Mouse (Mus musculus): ENCODE results near the gene Tnip1. TPM values are rescaled to one million over a fixed set of nuclear protein-coding genes. Genes with fewer than 3 reads are reported as not detected.
A peak's percentile ranks its signal among the peaks of the same experiment; 100 is the strongest.
"Not testable (repeated sequence)": the region's sequence is repeated elsewhere in the genome, so short reads cannot be mapped to it uniquely, and the experiment has no call there.

Tnip1 gene
- polyA plus RNA-seq, 1 experiment: 47.2 TPM

DNA sequence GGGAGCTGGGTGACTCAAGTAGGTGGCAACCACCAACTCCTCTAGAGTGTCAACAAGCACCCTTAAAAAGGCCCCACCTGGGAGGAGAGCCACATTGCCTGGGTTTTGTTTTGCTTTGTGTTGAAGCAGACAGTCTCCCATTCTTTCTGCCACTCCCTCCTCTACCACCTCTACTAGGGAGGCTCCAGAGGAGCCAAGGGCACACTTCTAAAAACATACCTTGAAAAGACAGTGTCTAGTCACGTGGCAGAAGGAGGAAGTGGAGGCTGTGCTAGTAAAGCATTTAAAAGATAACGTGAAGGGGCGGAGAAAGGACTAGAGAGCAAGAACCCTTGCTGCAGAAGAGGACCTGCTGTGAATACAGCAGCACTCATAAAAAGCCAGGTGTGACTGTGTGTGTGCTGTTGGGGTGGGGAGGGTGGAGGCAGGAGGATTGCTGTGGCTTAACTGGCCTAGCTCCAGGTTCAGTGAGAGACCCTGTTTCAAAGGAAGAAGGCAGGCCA lies 4.1 kb downstream of the Tnip1 start:
- TF ChIP-seq POLR2A (IDR thresholded peaks at IDR 0.05; ENCODE audit: borderline replicate concordance, extremely low read depth, low read depth, low read length) (no peak), CTCF (IDR thresholded peaks at IDR 0.05; ENCODE audit: insufficient read depth, low read length) (no peak)
- 26% methylated on average over 3 of the region's 3 CpGs for WGBS
- Histone ChIP-seq H3K4me3 (replicated peaks; ENCODE audit: extremely low read depth, low read depth, low read length) (no peak overlapping the region), H3K4me1 (ENCODE audit: control insufficient read depth, insufficient read depth, low read length) (peaks cover 7% of the 10 kb centered on the region)
- peak; percentile 46 for DNase-seq

- not testable (repeated sequence) for H3K4me1 ChIP-seq (ENCODE audit: control insufficient read depth, insufficient read depth, low read length); DNase-seq; H3K4me3 ChIP-seq (replicated peaks; ENCODE audit: extremely low read depth, low read depth, low read length)
- 88% methylated on average over 3 of the region's 3 CpGs for WGBS
Observed at GRCm38 (mm10) chr11:54957708-54958107, 5.0 kb downstream of the Tnip1 start.

GRCm38 (mm10) chr11:54956912-54957311 lies 5.8 kb downstream of the Tnip1 start:
- WGBS: 58% methylated on average over 7 of the region's 7 CpGs
- TF ChIP-seq POLR2A (IDR thresholded peaks at IDR 0.05; ENCODE audit: borderline replicate concordance, extremely low read depth, low read depth, low read length) (no peak), CTCF (IDR thresholded peaks at IDR 0.05; ENCODE audit: insufficient read depth, low read length) (no peak)
- H3K4me3 ChIP-seq (replicated peaks; ENCODE audit: extremely low read depth, low read depth, low read length): no peak overlapping the region
- DNase-seq: no peak
- peaks cover 4% of the 10 kb centered on the region for H3K4me1 ChIP-seq (ENCODE audit: control insufficient read depth, insufficient read depth, low read length)

DNA sequence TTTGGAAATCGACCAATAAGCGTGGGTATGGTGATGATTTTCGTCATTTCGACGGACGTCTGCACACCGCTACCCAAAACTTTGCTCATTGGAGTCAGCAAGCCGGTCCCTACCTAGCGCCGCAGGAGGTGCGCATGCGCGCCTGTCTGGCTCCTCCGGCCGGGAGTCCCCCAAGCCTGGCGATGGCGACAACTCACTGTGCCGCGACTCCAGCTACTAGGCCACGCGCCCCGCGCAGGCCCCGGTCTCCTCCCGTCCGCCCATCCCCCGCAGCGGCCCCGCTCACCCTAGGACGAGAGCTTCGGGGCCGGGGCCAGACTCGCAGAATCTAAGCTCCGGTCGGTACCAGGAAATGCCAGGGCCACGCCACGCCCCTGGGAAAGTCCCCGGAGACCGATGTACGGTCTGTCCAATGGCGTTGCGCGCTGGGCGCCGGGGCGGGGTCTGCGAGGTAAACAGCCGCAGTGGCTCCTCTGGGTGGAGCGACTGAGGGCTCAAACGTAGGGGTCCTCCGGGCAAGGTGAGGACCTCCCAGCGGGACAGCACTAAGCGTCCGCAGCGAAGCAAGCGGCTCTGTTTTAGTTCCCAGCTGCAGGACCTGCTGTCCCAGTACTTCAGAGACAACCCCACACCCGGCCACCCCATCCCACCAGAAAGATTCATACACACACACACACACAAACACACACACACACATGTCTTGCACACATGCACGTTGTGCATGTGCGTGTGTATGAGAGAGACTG lies 6.8 kb downstream of the Tnip1 start:
- H3K4me3 ChIP-seq (replicated peaks; ENCODE audit: extremely low read depth, low read depth, low read length): peak overlapping the region; percentile 82
- TF ChIP-seq CTCF (IDR thresholded peaks at IDR 0.05; ENCODE audit: insufficient read depth, low read length) (no peak), POLR2A (IDR thresholded peaks at IDR 0.05; ENCODE audit: borderline replicate concordance, extremely low read depth, low read depth, low read length) (peak; percentile 94; the same call in 1 of the 2 replicates)
- WGBS: under 1% methylated on average over 59 of the region's 59 CpGs
- H3K4me1 ChIP-seq (ENCODE audit: control insufficient read depth, insufficient read depth, low read length): no peaks in the 10 kb centered on the region; the same call in 1 of the 2 replicates
- peak; percentile 99 for DNase-seq

DNA sequence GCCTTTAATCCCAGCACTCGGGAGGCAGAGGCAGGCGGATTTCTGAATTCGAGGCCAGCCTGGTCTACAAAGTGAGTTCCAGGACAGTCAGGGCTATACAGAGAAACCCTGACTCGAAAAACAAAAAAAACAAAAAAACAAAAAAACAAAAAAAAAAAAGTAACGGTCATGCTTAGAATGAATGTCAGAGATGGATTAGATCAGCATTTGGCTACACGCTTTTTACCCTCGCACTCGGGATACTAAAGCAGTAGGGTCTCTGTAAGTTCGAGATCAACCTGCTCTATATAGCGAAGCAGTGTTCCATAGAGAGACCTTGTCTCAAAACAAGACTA lies 7.3 kb downstream of the Tnip1 start:
- H3K4me3 ChIP-seq (replicated peaks; ENCODE audit: extremely low read depth, low read depth, low read length): peak overlapping the region; percentile 82
- DNase-seq; H3K4me1 ChIP-seq (ENCODE audit: control insufficient read depth, insufficient read depth, low read length): not testable (repeated sequence)
- WGBS: 29% methylated on average over 10 of the region's 10 CpGs

DNA sequence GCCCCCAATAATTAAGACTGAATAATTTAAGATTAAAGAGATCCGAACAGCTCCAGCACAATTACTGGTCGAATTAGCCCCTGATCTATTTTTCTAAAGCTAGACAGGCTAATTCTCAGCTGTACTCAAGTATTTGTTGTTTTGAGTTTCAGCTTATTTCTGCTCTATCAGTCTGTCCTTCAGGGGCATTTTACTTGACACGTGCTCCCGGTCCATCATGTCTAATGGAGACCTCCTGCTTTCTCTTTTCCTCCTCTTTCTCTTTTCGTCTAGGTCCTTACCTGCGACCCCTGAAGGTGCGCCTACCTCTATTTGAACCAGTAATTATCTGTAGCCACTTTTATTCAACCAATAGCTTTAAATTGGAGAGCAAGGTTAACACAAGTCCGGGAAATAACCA lies 8.0 kb downstream of the Tnip1 start:
- no peak overlapping the region for H3K4me3 ChIP-seq (replicated peaks; ENCODE audit: extremely low read depth, low read depth, low read length)

DNA sequence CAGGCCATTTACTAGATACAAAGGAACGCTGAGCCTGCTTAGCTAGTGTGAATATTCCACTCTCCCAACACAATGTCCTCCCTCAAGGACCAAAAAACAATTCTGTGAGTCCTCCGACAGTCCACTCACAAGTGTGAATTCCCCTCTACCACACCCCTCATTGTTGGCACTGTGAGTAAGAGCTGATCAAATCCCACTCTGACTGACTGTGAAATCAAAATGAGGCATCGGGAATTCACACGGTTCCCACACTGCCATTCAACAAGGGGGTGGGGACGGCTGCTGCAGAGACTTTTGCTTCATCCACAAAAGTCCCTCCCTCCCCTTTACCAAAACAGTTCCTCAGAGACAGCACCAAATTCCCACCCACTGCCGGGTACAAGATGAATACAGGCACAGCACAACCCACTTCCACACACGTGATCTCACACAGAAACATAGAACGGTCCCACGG lies 8.7 kb downstream of the Tnip1 start:
- TF ChIP-seq POLR2A (IDR thresholded peaks at IDR 0.05; ENCODE audit: borderline replicate concordance, extremely low read depth, low read depth, low read length) (no peak), CTCF (IDR thresholded peaks at IDR 0.05; ENCODE audit: insufficient read depth, low read length) (no peak)
- no peak overlapping the region for H3K4me3 ChIP-seq (replicated peaks; ENCODE audit: extremely low read depth, low read depth, low read length)
- 30% methylated on average over 9 of the region's 9 CpGs for WGBS
- no peaks in the 10 kb centered on the region; the same call in 1 of the 2 replicates for H3K4me1 ChIP-seq (ENCODE audit: control insufficient read depth, insufficient read depth, low read length)
- DNase-seq: no peak

More for the DNA sequence above, 8.0 kb downstream of the Tnip1 start:
- WGBS: 81% methylated on average over 8 of the region's 8 CpGs
- H3K4me1 ChIP-seq (ENCODE audit: control insufficient read depth, insufficient read depth, low read length): no peaks in the 10 kb centered on the region; the same call in 1 of the 2 replicates
- DNase-seq: no peak
- TF ChIP-seq POLR2A (IDR thresholded peaks at IDR 0.05; ENCODE audit: borderline replicate concordance, extremely low read depth, low read depth, low read length) (no peak), CTCF (IDR thresholded peaks at IDR 0.05; ENCODE audit: insufficient read depth, low read length) (no peak)

DNA sequence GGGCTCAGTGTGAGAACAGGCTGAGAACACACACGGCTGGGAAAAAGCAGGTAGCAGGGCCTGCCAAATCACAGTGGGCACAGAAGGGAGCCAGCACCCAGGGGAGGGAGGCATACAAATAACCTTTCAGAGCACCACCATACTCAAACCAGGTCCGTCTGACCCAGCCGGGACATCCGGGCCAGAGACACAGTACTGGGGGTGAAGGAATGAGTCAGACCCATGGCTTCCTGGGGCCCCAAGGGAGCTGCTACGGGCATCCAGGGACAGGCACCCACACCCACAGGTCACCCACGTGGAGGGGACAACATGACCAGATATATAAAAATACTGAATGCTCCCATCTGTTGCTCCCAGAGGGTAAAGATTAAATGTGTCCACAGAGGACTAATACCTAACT lies 10.1 kb downstream of the Tnip1 start:
- Histone ChIP-seq H3K4me1 (ENCODE audit: control insufficient read depth, insufficient read depth, low read length) (no peaks in the 10 kb centered on the region; the same call in 1 of the 2 replicates), H3K4me3 (replicated peaks; ENCODE audit: extremely low read depth, low read depth, low read length) (no peak overlapping the region)
- no peak for TF ChIP-seq CTCF (IDR thresholded peaks at IDR 0.05; ENCODE audit: insufficient read depth, low read length)
- 47% methylated on average over 6 of the region's 6 CpGs for WGBS
- no peak for DNase-seq

- TF ChIP-seq POLR2A (IDR thresholded peaks at IDR 0.05; ENCODE audit: borderline replicate concordance, extremely low read depth, low read depth, low read length) (no peak), CTCF (IDR thresholded peaks at IDR 0.05; ENCODE audit: insufficient read depth, low read length) (no peak)
- WGBS: 75% methylated on average over 6 of the region's 6 CpGs
- no peak for DNase-seq
Observed at GRCm38 (mm10) chr11:54950684-54951083, 12.0 kb downstream of the Tnip1 start.

GRCm38 (mm10) chr11:54949717-54950116 lies 13.0 kb downstream of the Tnip1 start:
- no peak for TF ChIP-seq CTCF (IDR thresholded peaks at IDR 0.05; ENCODE audit: insufficient read depth, low read length)
- no peak for TF ChIP-seq POLR2A (IDR thresholded peaks at IDR 0.05; ENCODE audit: borderline replicate concordance, extremely low read depth, low read depth, low read length)
- DNase-seq: no peak
- Histone ChIP-seq H3K4me3 (replicated peaks; ENCODE audit: extremely low read depth, low read depth, low read length) (no peak overlapping the region), H3K4me1 (ENCODE audit: control insufficient read depth, insufficient read depth, low read length) (no peaks in the 10 kb centered on the region; the same call in 1 of the 2 replicates)
- 47% methylated on average over 1 of the region's 1 CpGs for WGBS

More at GRCm38 (mm10) chr11:54950684-54951083, 12.0 kb downstream of the Tnip1 start:
- no peak overlapping the region for H3K4me3 ChIP-seq (replicated peaks; ENCODE audit: extremely low read depth, low read depth, low read length)
- no peaks in the 10 kb centered on the region; the same call in 1 of the 2 replicates for H3K4me1 ChIP-seq (ENCODE audit: control insufficient read depth, insufficient read depth, low read length)
